Mouse (Mus musculus) forebrain, embryonic 12.5 days (tissue): ENCODE results near the gene Cacnb1. TPM values are rescaled to one million over a fixed set of nuclear protein-coding genes. Genes with fewer than 3 reads are reported as not detected.

ENCODE experiments used
- ATAC-seq: fragments of 200-750 bp; cut with Nextera tagmentation; 2 replicates; pipeline ENCODE4 v1.8.0; 2017; ENCODE audit warnings: moderate TSS enrichment; ENCODE audit not compliant: low FRiP score
- H3K27ac ChIP-seq: fragments of 300-500 bp; sonication (generic); 2 replicates; pipeline ENCODE4 v1.5.1; 2016; ENCODE audit warnings: mild to moderate bottlenecking
- H3K27me3 ChIP-seq: fragments of 300-500 bp; sonication (generic); 2 replicates; pipeline ENCODE4 v1.6.1; 2016; ENCODE audit warnings: mild to moderate bottlenecking
- H3K36me3 ChIP-seq: fragments of 300-500 bp; sonication (generic); replicated peaks from 2 replicates; pipeline ENCODE4 v1.6.1; 2016; ENCODE audit warnings: mild to moderate bottlenecking
- H3K4me1 ChIP-seq: fragments of 300-500 bp; sonication (generic); 2 replicates; pipeline ENCODE4 v1.6.1; 2016
- H3K4me2 ChIP-seq: fragments of 300-500 bp; sonication (generic); 2 replicates; pipeline ENCODE4 v1.6.1; 2016; ENCODE audit warnings: mild to moderate bottlenecking, moderate library complexity
- H3K4me3 ChIP-seq: fragments of 300-500 bp; sonication (generic); replicated peaks from 2 replicates; pipeline ENCODE4 v1.5.1; 2016; ENCODE audit warnings: mild to moderate bottlenecking
- H3K9ac ChIP-seq: fragments of 300-500 bp; sonication (generic); 2 replicates; pipeline ENCODE4 v1.6.1; 2016; ENCODE audit warnings: mild to moderate bottlenecking
- H3K9me3 ChIP-seq: fragments of 300-500 bp; sonication (generic); 2 replicates; pipeline ENCODE4 v1.6.1; 2016
- WGBS: fragments of 180-500 bp; shearing (Covaris S2); methylation state at CpG from one replicate; pipeline ENCODE4 v1.1.7; 2016; 5-methylcytosine and 5-hydroxymethylcytosine counted together
- polyA plus RNA-seq: library from polyadenylated mRNA; unstranded; fragments of >200 nt; fragmentation: Nextera tagmentation; extraction: Ambion mirVana; gene quantifications from 2 replicates; pipeline ENCODE4 v1.2.1, GENCODE M21; 2016

Gene Cacnb1
- 22.5 and 29.3 TPM in 2 replicates for polyA plus RNA-seq

DNA sequence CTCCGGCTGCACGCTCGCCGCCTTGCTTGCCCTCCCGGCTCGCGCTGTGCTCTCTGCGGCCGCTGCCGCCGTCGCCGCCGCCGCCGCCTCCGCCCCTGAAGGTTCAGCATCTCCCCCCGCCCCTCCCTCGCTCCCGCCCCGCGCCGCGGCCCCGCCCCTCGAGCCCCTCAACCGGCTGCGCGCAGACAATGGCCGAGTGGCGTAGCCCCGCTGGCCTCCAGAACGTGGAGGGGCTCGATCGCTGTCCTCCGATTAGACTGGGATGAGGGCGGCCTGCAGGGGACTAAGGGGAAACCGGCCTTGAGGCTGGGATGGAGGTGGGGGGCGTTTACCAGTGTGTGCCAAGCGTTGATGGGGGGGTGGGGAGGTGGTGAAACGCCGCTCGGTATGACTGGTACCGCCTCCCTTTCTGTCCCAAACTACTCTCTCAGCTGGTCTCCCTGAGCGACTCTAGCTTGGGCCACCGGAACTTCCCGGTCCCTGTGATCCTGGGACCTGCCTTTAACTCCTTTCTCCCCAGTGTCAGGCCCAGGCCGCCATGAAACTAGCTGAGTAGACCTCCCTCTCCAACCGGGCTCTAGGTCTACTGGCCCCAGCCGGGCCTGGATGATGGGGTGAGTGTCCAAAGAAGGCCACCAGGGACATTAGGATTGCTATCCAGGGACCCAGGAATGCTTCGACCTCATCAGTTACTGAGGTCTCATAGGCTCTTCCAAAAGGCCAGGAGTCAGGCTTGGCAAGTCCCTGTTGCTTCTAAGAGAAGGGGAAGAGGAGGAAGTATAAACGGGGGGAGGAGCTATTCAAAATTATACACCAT, at the start of gene Cacnb1:
TSS of gene Cacnb1 (minus strand) at position 480 of the 817 bp plus-strand sequence.
- ATAC-seq: peak; percentile 65
- Histone ChIP-seq H3K9ac (peak within 1 kb of the TSS; percentile 86), H3K4me1 (peaks cover 62% of the 10 kb centered on the region), H3K9me3 (no peaks in the 10 kb centered on the region), H3K4me2 (peak within 1 kb of the TSS; percentile 81), H3K36me3 (peaks cover 4% of the 10 kb centered on the region; the same call in 1 of the 2 replicates), H3K27ac (peak within 1 kb of the TSS; percentile 92), H3K4me3 (peak within 1 kb of the TSS; percentile 67), H3K27me3 (no peaks in the 10 kb centered on the region)
- WGBS: 2% methylated on average over 51 of the region's 52 CpGs

DNA sequence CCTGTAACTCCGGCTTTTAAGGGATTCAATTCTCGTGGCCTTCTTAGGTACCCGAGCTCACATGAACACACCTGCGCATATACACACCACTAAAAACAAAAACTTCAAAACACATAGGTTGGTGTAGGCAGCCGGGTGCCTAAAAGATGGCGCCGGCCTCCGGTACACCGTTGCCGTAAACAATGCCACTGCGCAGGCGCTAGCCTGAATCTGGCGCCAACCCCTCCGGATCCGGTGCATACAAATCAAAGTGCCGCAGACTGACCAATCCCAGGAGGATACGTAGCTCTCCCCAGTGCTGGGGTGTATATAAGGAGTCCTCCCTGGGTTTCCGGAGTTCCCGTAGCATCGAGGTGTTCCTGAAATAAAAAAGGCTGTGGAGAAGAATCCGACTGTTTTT, 44.4 kb upstream of the Cacnb1 start:
- 93% methylated on average over 21 of the region's 21 CpGs for WGBS
- no peak overlapping the region for H3K4me2 ChIP-seq
- ATAC-seq: no peak

DNA sequence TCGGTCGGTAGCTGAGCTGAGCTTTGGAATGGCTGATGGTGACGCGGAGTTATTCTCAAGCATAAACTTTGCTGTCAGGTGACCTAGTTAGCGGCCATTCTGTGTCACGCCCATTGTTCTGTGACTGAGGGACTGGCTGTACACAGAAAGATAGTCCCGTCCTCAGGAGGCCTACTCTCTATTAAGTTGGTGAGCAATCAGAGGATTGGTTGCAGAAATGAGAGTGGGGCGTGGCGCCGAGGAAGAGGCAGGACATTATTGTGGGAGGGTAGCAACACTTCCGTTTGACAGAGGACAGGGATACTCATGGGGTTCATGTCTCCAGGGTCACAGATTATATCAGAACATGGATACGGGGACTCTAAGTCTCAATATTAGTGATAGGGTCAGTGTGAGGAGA, 43.4 kb upstream of the Cacnb1 start:
- H3K9ac ChIP-seq: no peak overlapping the region
- no peak for ATAC-seq
- peaks cover 7% of the 10 kb centered on the region for H3K9me3 ChIP-seq
- no peak overlapping the region for H3K27ac ChIP-seq
- no peaks in the 10 kb centered on the region for H3K4me1 ChIP-seq
- no peak overlapping the region for H3K4me3 ChIP-seq
- no peaks in the 10 kb centered on the region for H3K36me3 ChIP-seq
- no peaks in the 10 kb centered on the region for H3K27me3 ChIP-seq
- H3K4me2 ChIP-seq: no peak overlapping the region
- WGBS: 94% methylated on average over 12 of the region's 12 CpGs

More for the DNA sequence above, 44.4 kb upstream of the Cacnb1 start:
- H3K9me3 ChIP-seq: peaks cover 7% of the 10 kb centered on the region
- H3K36me3 ChIP-seq: no peaks in the 10 kb centered on the region
- H3K27ac ChIP-seq: no peak overlapping the region
- no peak overlapping the region for H3K9ac ChIP-seq
- no peak overlapping the region for H3K4me3 ChIP-seq
- no peaks in the 10 kb centered on the region for H3K27me3 ChIP-seq
- H3K4me1 ChIP-seq: no peaks in the 10 kb centered on the region

DNA sequence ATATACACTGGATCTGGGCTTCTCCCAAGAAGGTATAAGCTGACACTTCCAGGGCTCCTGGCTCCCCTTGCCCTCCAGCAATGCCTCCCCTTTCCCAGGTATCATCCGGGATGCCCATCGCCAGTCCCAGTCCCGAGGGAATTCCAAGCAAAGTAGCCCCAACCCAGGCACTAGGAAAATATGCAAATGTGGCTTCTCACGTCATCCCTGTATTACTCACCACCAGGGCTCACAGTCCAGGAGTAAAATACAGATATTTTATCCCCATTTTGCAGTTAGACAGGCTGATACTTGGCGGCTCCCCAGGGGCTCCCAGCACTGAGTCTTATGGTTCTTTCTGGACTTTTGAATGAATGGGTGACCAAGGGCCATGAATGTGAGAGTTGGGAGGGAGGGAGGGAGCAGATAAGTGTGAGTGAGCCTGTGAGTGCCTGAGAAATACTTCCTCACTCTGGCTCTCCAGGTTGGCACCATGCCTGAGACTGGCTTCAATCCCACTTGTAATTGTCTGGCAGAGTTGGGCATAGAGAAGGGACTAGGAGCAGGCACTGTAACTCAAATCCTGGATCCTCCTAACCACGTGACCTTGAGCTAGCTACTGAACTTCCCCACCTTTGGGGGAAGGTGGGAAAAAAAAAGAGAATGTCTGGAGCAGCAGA, 39.2 kb upstream of the Cacnb1 start:
- Histone ChIP-seq H3K27ac (no peak overlapping the region), H3K4me3 (no peak overlapping the region), H3K9me3 (peaks cover 3% of the 10 kb centered on the region), H3K36me3 (no peaks in the 10 kb centered on the region), H3K9ac (no peak overlapping the region), H3K4me2 (no peak overlapping the region), H3K4me1 (peaks cover 8% of the 10 kb centered on the region), H3K27me3 (0 out of 2 replicates have a peak, but pooled peaks cover 5% of the 10 kb centered on the region)
- WGBS: 55% methylated on average over 6 of the region's 6 CpGs
- no peak for ATAC-seq

DNA sequence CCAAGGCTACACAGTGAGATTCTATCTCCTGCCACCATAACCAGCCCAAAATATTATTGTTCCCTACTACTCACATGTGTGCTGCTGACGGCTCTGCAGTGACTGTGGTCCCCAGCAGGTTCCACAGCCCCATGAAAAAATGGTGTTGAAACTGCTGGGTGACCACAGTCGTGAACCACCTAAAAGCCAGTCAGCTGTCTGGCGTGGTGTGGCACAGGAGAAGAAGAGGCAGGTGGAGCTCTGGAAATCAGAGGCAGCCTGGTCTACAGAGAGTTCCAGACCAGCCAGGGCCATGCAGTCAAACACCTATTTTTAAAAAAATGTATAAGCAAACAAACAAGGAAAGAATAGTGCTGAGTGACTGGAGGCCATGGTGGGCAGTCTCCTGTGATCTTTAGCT, 38.6 kb upstream of the Cacnb1 start:
- H3K27me3 ChIP-seq: 0 out of 2 replicates have a peak, but pooled peaks cover 7% of the 10 kb centered on the region
- H3K4me2 ChIP-seq: no peak overlapping the region
- no peak overlapping the region for H3K27ac ChIP-seq
- no peak overlapping the region for H3K4me3 ChIP-seq
- H3K4me1 ChIP-seq: peaks cover 8% of the 10 kb centered on the region
- H3K36me3 ChIP-seq: no peaks in the 10 kb centered on the region
- H3K9ac ChIP-seq: no peak overlapping the region
- WGBS: 70% methylated on average over 3 of the region's 3 CpGs
- H3K9me3 ChIP-seq: no peaks in the 10 kb centered on the region
- no peak for ATAC-seq

DNA sequence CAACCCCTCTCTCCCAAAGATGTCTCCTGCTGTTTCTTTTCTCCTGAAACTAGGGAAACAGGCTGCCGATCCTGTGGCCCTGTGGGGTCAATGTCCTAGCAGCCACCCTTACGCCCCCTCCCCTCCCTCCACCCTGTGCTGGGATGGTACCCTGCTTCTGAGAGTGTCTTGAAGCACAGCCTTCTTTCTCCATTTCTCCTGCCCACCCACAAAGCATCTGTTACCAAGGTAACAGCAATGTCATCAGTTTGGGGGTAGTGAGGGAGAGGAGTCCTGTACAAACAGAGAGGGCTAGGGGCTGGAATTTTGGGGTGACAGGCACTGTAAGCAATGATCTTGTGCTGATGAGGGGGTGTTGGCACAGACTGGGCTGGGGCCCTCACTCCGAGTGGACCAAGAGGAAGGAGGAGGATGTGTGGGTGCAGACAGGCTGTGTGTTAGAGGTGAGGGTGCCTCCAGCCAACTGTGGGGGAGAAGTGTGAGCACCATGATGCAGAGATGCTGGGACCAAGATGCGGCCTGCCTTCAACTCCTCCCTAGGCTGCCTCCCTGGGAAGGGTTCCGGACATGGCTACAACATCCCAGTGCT, 37.4 kb upstream of the Cacnb1 start:
- Histone ChIP-seq H3K4me1 (peaks cover 8% of the 10 kb centered on the region), H3K9me3 (no peaks in the 10 kb centered on the region), H3K36me3 (no peaks in the 10 kb centered on the region), H3K4me2 (no peak overlapping the region), H3K27ac (no peak overlapping the region), H3K4me3 (no peak overlapping the region), H3K9ac (no peak overlapping the region), H3K27me3 (peaks cover 14% of the 10 kb centered on the region)
- no peak for ATAC-seq
- WGBS: 76% methylated on average over 5 of the region's 5 CpGs

DNA sequence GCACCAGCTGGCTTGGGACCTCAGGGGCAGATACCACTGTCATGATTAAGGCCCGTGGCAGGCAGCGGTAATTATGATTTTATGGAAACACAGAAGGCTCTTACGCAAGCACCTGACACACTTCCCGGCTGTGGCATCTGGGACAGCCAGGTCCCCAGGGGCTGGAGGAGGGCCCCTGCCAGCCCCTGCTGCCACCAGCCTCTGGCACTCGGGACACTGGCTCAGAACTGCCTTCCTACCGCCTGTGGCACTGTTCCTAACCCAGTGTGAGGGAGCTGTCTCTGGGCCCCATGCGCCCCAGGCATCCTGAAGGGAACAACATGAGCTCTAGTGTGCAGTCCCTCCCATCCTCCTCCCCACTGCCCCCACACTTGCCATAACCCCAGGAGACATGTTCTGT, 36.8 kb upstream of the Cacnb1 start:
- ATAC-seq: no peak
- no peaks in the 10 kb centered on the region for H3K9me3 ChIP-seq
- no peaks in the 10 kb centered on the region for H3K36me3 ChIP-seq
- H3K4me2 ChIP-seq: no peak overlapping the region
- peaks cover 8% of the 10 kb centered on the region for H3K4me1 ChIP-seq
- no peak overlapping the region for H3K27ac ChIP-seq
- H3K27me3 ChIP-seq: peaks cover 19% of the 10 kb centered on the region
- WGBS: 74% methylated on average over 7 of the region's 7 CpGs
- no peak overlapping the region for H3K4me3 ChIP-seq
- no peak overlapping the region for H3K9ac ChIP-seq

DNA sequence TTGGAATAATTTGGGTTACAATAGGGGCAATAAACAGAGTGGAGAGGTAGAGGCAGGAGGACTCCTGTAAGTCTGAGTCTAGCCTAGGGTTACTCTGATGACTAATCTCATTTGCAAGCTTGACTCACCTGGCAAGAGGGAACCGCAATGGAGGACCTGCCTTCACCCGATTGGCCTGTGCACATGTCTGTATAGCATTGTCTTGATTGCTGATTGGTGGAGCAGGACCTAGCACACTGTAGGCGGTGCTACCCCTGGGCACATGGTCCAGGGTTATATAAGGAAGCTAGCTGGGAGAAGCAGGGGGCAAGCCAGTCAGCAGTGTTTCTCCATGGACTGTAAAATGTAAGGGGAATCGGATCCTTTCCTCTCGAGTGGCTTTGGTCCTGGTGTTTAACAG, 35.2 kb upstream of the Cacnb1 start:
- peaks cover 9% of the 10 kb centered on the region for H3K4me1 ChIP-seq
- H3K36me3 ChIP-seq: no peaks in the 10 kb centered on the region
- peaks cover 35% of the 10 kb centered on the region for H3K27me3 ChIP-seq
- H3K27ac ChIP-seq: no peak overlapping the region
- H3K4me3 ChIP-seq: no peak overlapping the region
- H3K9me3 ChIP-seq: no peaks in the 10 kb centered on the region
- H3K4me2 ChIP-seq: no peak overlapping the region
- H3K9ac ChIP-seq: no peak overlapping the region
- WGBS: 82% methylated on average over 5 of the region's 5 CpGs
- no peak for ATAC-seq

DNA sequence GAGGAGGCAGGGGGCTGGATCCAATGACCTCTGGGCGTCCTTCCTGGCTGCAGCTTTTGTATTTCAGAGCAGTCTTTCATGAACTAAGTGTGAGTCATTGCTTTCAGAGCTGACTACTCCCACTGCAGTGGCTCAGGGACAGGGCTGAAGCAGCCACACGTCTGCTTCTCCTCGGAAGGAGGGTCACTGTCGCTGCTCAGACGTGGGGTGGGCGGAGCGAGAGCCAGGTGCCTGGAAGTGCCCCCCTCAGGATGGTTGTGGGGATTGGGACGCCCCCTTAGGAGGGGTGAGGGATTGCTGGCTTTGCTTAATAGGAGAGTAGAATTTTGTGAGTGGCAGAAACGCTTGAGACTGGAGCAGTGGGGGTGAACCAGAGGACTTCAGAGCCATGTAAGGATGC, 34.6 kb upstream of the Cacnb1 start:
- no peak for ATAC-seq
- WGBS: 32% methylated on average over 9 of the region's 9 CpGs
- H3K9ac ChIP-seq: no peak overlapping the region
- no peak overlapping the region for H3K27ac ChIP-seq
- H3K4me3 ChIP-seq: no peak overlapping the region
- no peak overlapping the region for H3K4me2 ChIP-seq
- peaks cover 40% of the 10 kb centered on the region for H3K27me3 ChIP-seq
- no peaks in the 10 kb centered on the region for H3K9me3 ChIP-seq
- H3K4me1 ChIP-seq: peaks cover 15% of the 10 kb centered on the region
- H3K36me3 ChIP-seq: no peaks in the 10 kb centered on the region

DNA sequence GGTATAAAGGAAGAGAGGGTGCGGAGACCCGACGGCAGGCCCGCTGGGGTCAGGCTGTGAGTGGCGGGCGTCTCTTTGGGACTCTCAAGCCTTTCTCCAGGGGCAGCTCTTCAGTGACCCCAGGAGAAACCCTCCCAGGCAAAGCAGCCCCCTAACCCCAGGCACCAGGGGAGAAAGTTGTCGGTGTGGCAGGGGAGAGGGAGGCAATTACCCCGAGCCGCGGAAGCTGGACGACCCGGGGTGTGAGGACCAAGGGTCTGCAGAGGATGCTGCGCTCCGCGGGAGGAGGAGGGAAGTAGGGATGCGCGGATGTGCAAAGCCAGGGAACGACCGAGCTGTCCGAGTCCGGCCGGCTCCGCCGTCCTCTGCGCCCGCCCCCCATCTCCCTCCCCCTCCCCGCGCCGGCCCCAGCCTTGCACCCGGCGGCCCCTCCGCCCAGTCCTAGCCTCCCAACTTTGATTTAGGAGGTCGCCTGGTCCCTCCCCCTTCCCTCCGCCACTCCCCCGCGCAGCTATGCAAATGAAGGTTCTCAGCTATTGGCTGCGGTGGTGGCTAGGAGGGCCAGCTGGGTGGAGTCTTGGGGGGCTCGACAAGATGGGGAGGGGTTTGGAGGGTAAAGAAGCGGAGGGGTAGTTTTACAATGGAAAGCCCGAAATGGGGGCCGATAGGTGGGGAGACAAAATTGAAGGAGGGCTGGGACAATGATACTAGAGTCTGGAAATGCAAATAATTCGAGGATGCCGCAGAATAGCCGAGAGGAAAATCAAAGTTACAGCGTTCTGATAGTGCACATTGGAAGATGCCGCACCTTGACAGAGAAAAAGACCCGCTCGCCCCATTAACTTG, 30.4 kb upstream of the Cacnb1 start, which contains the start of gene Stac2:
TSS of gene Stac2 (minus strand) at position 474 of the 846 bp plus-strand sequence.
- H3K36me3 ChIP-seq: no peaks in the 10 kb centered on the region
- WGBS: 2% methylated on average over 38 of the region's 48 CpGs
- H3K9me3 ChIP-seq: no peaks in the 10 kb centered on the region
- H3K27ac ChIP-seq: peak within 1 kb of the TSS; percentile 50
- peaks cover 20% of the 10 kb centered on the region for H3K4me1 ChIP-seq
- H3K9ac ChIP-seq: peak within 1 kb of the TSS; percentile 51
- H3K4me3 ChIP-seq: peak within 1 kb of the TSS; percentile 52
- H3K27me3 ChIP-seq: peaks cover 82% of the 10 kb centered on the region
- H3K4me2 ChIP-seq: peak within 1 kb of the TSS; percentile 72
- peak; percentile 83 for ATAC-seq

DNA sequence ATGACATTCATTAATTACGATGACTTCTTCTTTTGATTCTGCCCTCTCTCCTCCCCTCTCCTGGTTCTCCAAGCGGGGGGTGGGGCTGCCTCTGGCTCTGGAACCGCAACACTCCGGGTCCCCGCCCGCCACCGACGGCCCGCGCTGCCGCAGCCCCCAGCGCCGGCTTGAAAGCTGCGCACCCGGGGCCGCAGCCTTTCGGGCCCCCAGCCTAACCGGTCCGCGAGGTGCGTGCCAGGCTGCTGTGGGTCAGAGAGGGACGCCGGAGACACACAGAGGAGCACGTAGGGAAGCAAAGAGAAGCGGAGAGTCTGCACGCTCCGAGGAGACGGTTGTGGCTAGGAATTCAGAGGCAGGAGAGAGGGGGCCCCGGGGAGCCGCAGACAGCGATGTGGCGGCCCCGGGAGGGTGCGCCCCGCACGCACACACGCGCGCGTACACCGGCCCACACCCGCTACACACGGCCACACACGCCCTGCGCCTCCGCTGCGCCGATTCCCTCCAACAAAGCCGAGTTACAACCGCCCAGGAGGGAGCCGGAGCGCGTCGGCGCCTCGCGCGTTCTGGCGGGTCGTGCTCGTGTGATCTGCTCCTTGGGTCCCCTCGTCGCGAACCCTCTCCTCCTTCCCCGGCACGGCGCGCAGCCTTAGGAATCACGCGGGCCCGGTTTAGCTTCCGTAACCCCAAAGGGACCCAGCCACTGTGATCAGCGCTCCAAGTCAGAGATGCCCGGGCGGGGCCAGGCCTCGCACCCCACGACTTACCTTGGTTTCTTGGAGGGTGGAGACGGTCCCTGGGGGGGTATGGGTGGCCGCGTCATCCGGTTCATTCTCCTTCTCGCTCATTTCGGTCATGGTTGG, 29.5 kb upstream of the Cacnb1 start:
- Histone ChIP-seq H3K9me3 (no peaks in the 10 kb centered on the region), H3K27ac (peak overlapping the region; percentile 50), H3K4me1 (peaks cover 20% of the 10 kb centered on the region), H3K4me2 (peak overlapping the region; percentile 72), H3K27me3 (peaks cover 88% of the 10 kb centered on the region), H3K36me3 (no peaks in the 10 kb centered on the region), H3K4me3 (peak overlapping the region; percentile 52), H3K9ac (peak overlapping the region; percentile 51)
- peak; percentile 27; the same call in 1 of the 2 replicates for ATAC-seq
- under 1% methylated on average over 83 of the region's 83 CpGs for WGBS
